Comparison of ENCODE assay signal across 9 mouse cellular contexts in the genomic region with DNA sequence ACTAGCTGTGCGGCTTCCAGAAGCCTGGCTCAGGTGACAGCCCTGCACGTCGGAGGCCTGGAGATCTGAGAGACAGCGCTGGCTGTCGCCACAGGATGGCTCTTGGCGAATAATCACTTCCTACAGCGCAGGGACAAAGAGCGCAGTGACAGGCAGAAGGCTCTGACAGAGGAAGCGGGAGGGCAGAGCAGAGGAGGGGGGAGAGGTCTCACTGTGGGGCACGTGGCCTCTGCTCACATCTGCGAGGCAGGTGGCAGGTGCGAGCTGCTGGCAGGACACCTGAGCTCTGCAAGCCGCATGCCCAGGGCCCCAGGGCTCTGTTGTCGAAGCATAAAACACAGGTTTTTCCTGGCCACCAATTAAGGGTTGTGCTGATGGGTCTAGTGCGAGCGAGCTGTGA.
A peak's percentile ranks its signal among the peaks of the same experiment; 100 is the strongest.
DNase-seq lines count a peak whose midpoint lies in the region; ATAC-seq and TF ChIP-seq lines count a peak whose summit lies in the region.
"Had no signal": no experiment of that assay in that cellular context is flagged by ENCODE, and none has a peak within 500 bp of the region (broad histone marks: within the 10 kb centered on the region; RNA-seq: fewer than 3 reads in every experiment).

No protein-coding gene starts in this region.

- H3K9me3 ChIP-seq in hindbrain, embryonic 12.5 days (replicated peaks): no peaks in the 10 kb centered on the region
- no peaks in the 10 kb centered on the region for H3K9me3 ChIP-seq in midbrain, embryonic 16.5 days (replicated peaks; ENCODE audit: control insufficient read depth, low read length, poor library complexity, severe bottlenecking)
- H3K9me3 ChIP-seq: liver, embryonic 13.5 days had no signal

- no peak overlapping the region for H3K4me3 ChIP-seq in cerebellum, adult 2 months (replicated peaks; ENCODE audit: insufficient read depth, low read depth, low read length)
- no peak overlapping the region for H3K4me3 ChIP-seq in hindbrain, embryonic 12.5 days
- H3K4me3 ChIP-seq in midbrain, embryonic 16.5 days (ENCODE audit: low read depth, low read length): no peak overlapping the region
- H3K4me3 ChIP-seq: liver, embryonic 13.5 days had no signal

- H3K4me2 ChIP-seq in hindbrain, embryonic 12.5 days (replicated peaks): 0 out of 2 replicates have a peak overlapping the region, but pooled peaks have one; percentile 21
- no peak overlapping the region for H3K4me2 ChIP-seq in midbrain, embryonic 16.5 days (ENCODE audit: low read length)
- H3K4me2 ChIP-seq: liver, embryonic 13.5 days had no signal

- DNase-seq in cerebellum, adult 2 months: peak; percentile 56
- no peak for DNase-seq in cerebellum, adult 11-12 months
- peak; percentile 94 for DNase-seq in brain, embryonic 14.5 days (ENCODE audit: low read depth)
- no peak for DNase-seq in MN1 (ENCODE audit: low spot score)
- no peak for DNase-seq in gastrocnemius, postnatal 14 days
- DNase-seq in adrenal gland, adult 18-20 months (ENCODE audit: low spot score in 2 of 2): no peak
- DNase-seq: liver, embryonic 13.5 days had no signal

- no peak overlapping the region for H3K9ac ChIP-seq in hindbrain, embryonic 12.5 days
- H3K9ac ChIP-seq in midbrain, embryonic 16.5 days (ENCODE audit: low read depth, low read length): no peak overlapping the region
- H3K9ac ChIP-seq: liver, embryonic 13.5 days had no signal

- no peak for TF ChIP-seq POLR2A in cerebellum, adult 2 months (IDR thresholded peaks at IDR 0.05; ENCODE audit: borderline replicate concordance, insufficient read depth, low read length)
- no peak for TF ChIP-seq POLR2A in brain, embryonic 14.5 days (IDR thresholded peaks at IDR 0.05; ENCODE audit: borderline replicate concordance, extremely low read depth, insufficient read depth, insufficient read length, poor library complexity, severe bottlenecking)

- peak; percentile 51 for ATAC-seq in hindbrain, embryonic 12.5 days (ENCODE audit: low FRiP score)
- peak; percentile 63 for ATAC-seq in midbrain, embryonic 16.5 days

- no peaks in the 10 kb centered on the region for H3K27me3 ChIP-seq in cerebellum, adult 2 months (ENCODE audit: control insufficient read depth, insufficient read depth, low read length)
- H3K27me3 ChIP-seq in hindbrain, embryonic 12.5 days: peaks cover 40% of the 10 kb centered on the region
- no peaks in the 10 kb centered on the region for H3K27me3 ChIP-seq in midbrain, embryonic 16.5 days (ENCODE audit: control insufficient read depth, insufficient read depth, low read depth, low read length)

- no peak overlapping the region for H3K27ac ChIP-seq in cerebellum, adult 2 months (ENCODE audit: insufficient read depth, low read length)
- H3K27ac ChIP-seq in hindbrain, embryonic 12.5 days: peak overlapping the region; percentile 83
- peak overlapping the region; percentile 59 for H3K27ac ChIP-seq in midbrain, embryonic 16.5 days (ENCODE audit: low read length)
- H3K27ac ChIP-seq: liver, embryonic 13.5 days had no signal

- H3K4me1 ChIP-seq in cerebellum, adult 2 months (ENCODE audit: control insufficient read depth, insufficient read depth, low read length): peaks cover 49% of the 10 kb centered on the region
- peaks cover 61% of the 10 kb centered on the region for H3K4me1 ChIP-seq in hindbrain, embryonic 12.5 days
- peaks cover 41% of the 10 kb centered on the region for H3K4me1 ChIP-seq in midbrain, embryonic 16.5 days (ENCODE audit: control insufficient read depth, insufficient read depth, low read length)

- WGBS in cerebellum, adult 2 months: 19% methylated on average over 16 of the region's 16 CpGs
- 2% methylated on average over 16 of the region's 16 CpGs for WGBS in hindbrain, embryonic 12.5 days
- 5% methylated on average over 16 of the region's 16 CpGs for WGBS in midbrain, embryonic 16.5 days

- intact Hi-C loops in gastrocnemius, postnatal 14 days (cut with DNase I; ENCODE audit: low total_unique reads): no loop called here

- no peak for TF ChIP-seq CTCF in cerebellum, adult 2 months (IDR thresholded peaks at IDR 0.05; ENCODE audit: borderline replicate concordance, insufficient read depth, low read depth, low read length)
- no peak for TF ChIP-seq CTCF in brain, embryonic 14.5 days (IDR thresholded peaks at IDR 0.05; ENCODE audit: borderline replicate concordance, extremely low read depth, insufficient read depth, insufficient read length)

- H3K36me3 ChIP-seq in hindbrain, embryonic 12.5 days: no peaks in the 10 kb centered on the region
- no peaks in the 10 kb centered on the region for H3K36me3 ChIP-seq in midbrain, embryonic 16.5 days (ENCODE audit: control insufficient read depth, insufficient read depth, low read length)
- H3K36me3 ChIP-seq: liver, embryonic 13.5 days had no signal

Comparison
In these comparisons a context has a peak if more than half of its experiments do, and no peak if none do; other contexts are left out.
1. DNase-seq: peak in cerebellum, adult 2 months (2 of 2) and brain, embryonic 14.5 days (single experiment); none in cerebellum, adult 11-12 months (single experiment), MN1 (single experiment), gastrocnemius, postnatal 14 days (single experiment) and adrenal gland, adult 18-20 months (0 of 2).